Mouse (Mus musculus) heart, embryonic 14.5 days (tissue): Measurements from ENCODE around the gene Ubr1. TPM values are rescaled to one million over a fixed set of nuclear protein-coding genes. Genes with fewer than 3 reads are reported as not detected.
A peak's percentile ranks its signal among the peaks of the same experiment; 100 is the strongest.

Source experiments
- ATAC-seq: fragments of 200-750 bp; cut with Nextera tagmentation; 2 replicates; pipeline ENCODE4 v1.8.0; 2017; ENCODE audit warnings: low read depth, moderate TSS enrichment; ENCODE audit not compliant: insufficient number of reproducible peaks, insufficient read depth, low FRiP score
- H3K27ac ChIP-seq, 2 experiments: fragments of 200-500 bp in 1 of 2; fragments of 300-500 bp in 1 of 2; sonication (generic) in 1 of 2; replicated peaks in 1 of 2; 2 replicates each; pipeline ENCODE4 v1.5.1; 2012 to 2014; ENCODE audit warnings: low read depth in 2 of 2, low read length in 2 of 2, control low read depth in 1 of 2, mild to moderate bottlenecking in 1 of 2, mixed read lengths in 1 of 2; ENCODE audit not compliant: control insufficient read depth in 1 of 2, insufficient read depth in 1 of 2
- H3K27me3 ChIP-seq: fragments of 300-500 bp; sonication (generic); 2 replicates; pipeline ENCODE4 v1.6.1; 2014; ENCODE audit warnings: mild to moderate bottlenecking, low read length, control low read depth; ENCODE audit not compliant: control insufficient read depth, insufficient read depth
- H3K36me3 ChIP-seq: fragments of 300-500 bp; sonication (generic); 2 replicates; pipeline ENCODE4 v1.6.1; 2014; ENCODE audit warnings: mild to moderate bottlenecking, control low read depth, low read length, mixed read lengths; ENCODE audit not compliant: control insufficient read depth, insufficient read depth
- H3K4me1 ChIP-seq, 2 experiments: fragments of 200-500 bp in 1 of 2; fragments of 300-500 bp in 1 of 2; sonication (generic) in 1 of 2; 2 replicates each; pipeline ENCODE4 v1.6.1; 2012 to 2014; ENCODE audit warnings: low read length in 2 of 2, control low read depth in 1 of 2, mixed read lengths in 1 of 2; ENCODE audit not compliant: control insufficient read depth in 2 of 2, insufficient read depth in 2 of 2
- H3K4me2 ChIP-seq: fragments of 300-500 bp; sonication (generic); 2 replicates; pipeline ENCODE4 v1.6.1; 2014; ENCODE audit warnings: mild to moderate bottlenecking, low read length
- H3K4me3 ChIP-seq, 2 experiments: fragments of 200-500 bp in 1 of 2; fragments of 300-500 bp in 1 of 2; sonication (generic) in 1 of 2; 2 replicates each; pipeline ENCODE4 v1.5.1; 2012 to 2014; ENCODE audit warnings: low read length in 2 of 2, mild to moderate bottlenecking in 2 of 2, control low read depth in 1 of 2, low read depth in 1 of 2, moderate library complexity in 1 of 2; ENCODE audit not compliant: control insufficient read depth in 1 of 2, insufficient read depth in 1 of 2
- H3K9ac ChIP-seq: fragments of 300-500 bp; sonication (generic); 2 replicates; pipeline ENCODE4 v1.6.1; 2014; ENCODE audit warnings: mild to moderate bottlenecking, low read length
- H3K9me3 ChIP-seq: fragments of 300-500 bp; sonication (generic); 2 replicates; pipeline ENCODE4 v1.6.1; 2016; ENCODE audit warnings: low read length, control low read depth; ENCODE audit not compliant: control insufficient read depth
- WGBS: fragments of 180-500 bp; shearing (Covaris S2); extraction: QIAGEN DNeasy Blood & Tissue Kit; methylation state at CpG from one replicate; pipeline ENCODE4 v1.1.7; 2014; 5-methylcytosine and 5-hydroxymethylcytosine counted together
- polyA plus RNA-seq: library from polyadenylated mRNA; unstranded; fragments of >200 nt; fragmentation: Nextera tagmentation; extraction: Ambion mirVana; gene quantifications from 2 replicates; pipeline ENCODE4 v1.2.1, GENCODE M21; 2014

Ubr1 gene
- polyA plus RNA-seq, 1 experiment from 2014 or later, result 24.4 TPM

DNA sequence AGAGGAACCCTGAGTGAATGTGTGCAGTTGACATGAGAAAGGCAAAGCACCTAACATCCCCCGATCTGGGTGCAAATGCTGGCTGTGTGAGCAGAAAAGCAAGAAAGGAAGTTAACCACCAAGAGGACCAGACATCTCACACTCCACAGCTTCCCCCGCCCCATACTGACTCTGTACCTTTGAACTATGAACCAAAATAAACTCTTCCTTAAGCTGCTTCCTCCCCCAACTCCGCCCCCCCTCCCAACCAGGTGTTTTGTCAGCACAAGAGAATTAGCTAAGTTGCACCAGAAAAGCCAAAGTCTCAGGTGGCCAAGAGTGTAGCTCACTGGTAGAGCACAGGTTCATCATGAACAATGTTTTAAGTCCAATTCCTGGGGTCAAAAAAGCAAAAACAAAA lies 117.4 kb downstream of the Ubr1 start:
- no peak for ATAC-seq
- H3K4me1 ChIP-seq, result peaks cover 3 to 11% of the 10 kb centered on the region in 2 experiments; a peak in 2 of 4 replicates
- no peaks in the 10 kb centered on the region for H3K36me3 ChIP-seq
- no peak overlapping the region for H3K27ac ChIP-seq
- no peaks in the 10 kb centered on the region for H3K9me3 ChIP-seq
- WGBS, result 65% methylated on average over 3 of the region's 3 CpGs
- no peak overlapping the region for H3K4me2 ChIP-seq
- no peaks in the 10 kb centered on the region for H3K27me3 ChIP-seq
- no peak overlapping the region for H3K9ac ChIP-seq
- no peak overlapping the region for H3K4me3 ChIP-seq

DNA sequence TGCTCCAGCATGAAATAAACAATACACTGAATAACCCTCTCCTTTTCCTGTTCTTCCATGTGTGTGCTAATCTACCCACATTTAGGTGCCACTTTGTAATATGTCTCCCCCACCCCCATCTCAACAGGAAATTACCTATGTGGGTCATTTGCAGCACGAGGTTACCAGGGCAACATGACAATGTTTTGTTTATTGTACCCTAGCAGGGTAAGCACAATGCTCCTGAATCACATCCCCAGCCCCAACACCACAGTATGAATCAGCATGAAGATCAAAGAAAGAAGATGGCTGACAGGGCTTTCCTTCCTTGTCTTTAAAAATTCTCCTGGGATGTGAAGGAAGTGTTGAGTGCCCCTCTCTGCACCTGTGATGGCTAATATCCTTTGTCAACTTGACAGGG lies 117.9 kb downstream of the Ubr1 start:
- H3K36me3 ChIP-seq, result no peaks in the 10 kb centered on the region
- H3K27ac ChIP-seq, result no peak overlapping the region
- WGBS, result 29% methylated on average over 1 of the region's 1 CpGs
- peaks cover 3 to 13% of the 10 kb centered on the region in 2 experiments; a peak in 2 of 4 replicates for H3K4me1 ChIP-seq
- no peak overlapping the region for H3K4me3 ChIP-seq
- no peak for ATAC-seq
- no peak overlapping the region for H3K4me2 ChIP-seq
- H3K9me3 ChIP-seq, result no peaks in the 10 kb centered on the region
- no peak overlapping the region for H3K9ac ChIP-seq
- no peaks in the 10 kb centered on the region for H3K27me3 ChIP-seq

DNA sequence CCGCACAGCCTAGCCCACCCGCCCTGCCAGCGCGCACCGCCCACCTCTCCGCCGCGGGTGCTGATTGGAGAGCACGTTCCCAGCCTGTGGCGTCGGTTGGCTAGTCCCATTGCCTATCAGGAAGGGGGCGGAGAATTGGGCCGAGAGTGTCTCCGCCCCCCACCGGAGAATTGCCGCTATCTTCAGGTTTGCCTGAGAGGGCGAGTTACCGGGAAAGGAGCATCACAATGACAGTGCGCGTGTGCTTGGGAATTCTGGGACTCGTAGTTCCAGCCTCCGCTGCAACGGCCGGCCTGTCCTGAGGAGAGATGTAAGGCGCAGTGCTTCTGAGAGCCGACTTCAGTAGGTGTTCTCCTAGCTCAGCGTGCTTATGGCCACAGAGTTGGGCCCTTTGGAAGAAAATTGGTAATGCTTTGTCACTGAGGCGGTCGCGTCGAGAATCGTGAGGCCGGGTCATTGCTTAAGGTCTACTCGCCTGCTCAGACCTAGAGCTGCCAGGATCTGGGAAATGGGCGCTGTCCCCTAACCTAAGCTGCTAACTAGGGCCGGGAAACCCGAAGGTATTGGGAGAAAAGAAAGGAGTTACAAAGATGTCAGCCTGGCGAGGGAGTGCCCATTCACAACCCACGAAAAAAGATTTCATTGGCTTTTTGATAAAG lies 120.0 kb downstream of the Ubr1 start, which contains the start of gene Ttbk2:
Ttbk2 (minus strand) TSS at position 181 of the 659 bp plus-strand sequence.
- peak within 1 kb of the TSS; percentile 28 to 64 for H3K27ac ChIP-seq
- ATAC-seq, result peak; percentile 100
- no peaks in the 10 kb centered on the region for H3K36me3 ChIP-seq
- H3K4me2 ChIP-seq, result peak within 1 kb of the TSS; percentile 79
- no peaks in the 10 kb centered on the region for H3K9me3 ChIP-seq
- WGBS, result 1% methylated on average over 39 of the region's 39 CpGs
- H3K4me1 ChIP-seq, result peaks cover 3 to 13% of the 10 kb centered on the region in 2 experiments; a peak in 2 of 4 replicates
- H3K9ac ChIP-seq, result peak within 1 kb of the TSS; percentile 88
- H3K4me3 ChIP-seq, result peak within 1 kb of the TSS; percentile 81 to 87
- no peaks in the 10 kb centered on the region for H3K27me3 ChIP-seq

DNA sequence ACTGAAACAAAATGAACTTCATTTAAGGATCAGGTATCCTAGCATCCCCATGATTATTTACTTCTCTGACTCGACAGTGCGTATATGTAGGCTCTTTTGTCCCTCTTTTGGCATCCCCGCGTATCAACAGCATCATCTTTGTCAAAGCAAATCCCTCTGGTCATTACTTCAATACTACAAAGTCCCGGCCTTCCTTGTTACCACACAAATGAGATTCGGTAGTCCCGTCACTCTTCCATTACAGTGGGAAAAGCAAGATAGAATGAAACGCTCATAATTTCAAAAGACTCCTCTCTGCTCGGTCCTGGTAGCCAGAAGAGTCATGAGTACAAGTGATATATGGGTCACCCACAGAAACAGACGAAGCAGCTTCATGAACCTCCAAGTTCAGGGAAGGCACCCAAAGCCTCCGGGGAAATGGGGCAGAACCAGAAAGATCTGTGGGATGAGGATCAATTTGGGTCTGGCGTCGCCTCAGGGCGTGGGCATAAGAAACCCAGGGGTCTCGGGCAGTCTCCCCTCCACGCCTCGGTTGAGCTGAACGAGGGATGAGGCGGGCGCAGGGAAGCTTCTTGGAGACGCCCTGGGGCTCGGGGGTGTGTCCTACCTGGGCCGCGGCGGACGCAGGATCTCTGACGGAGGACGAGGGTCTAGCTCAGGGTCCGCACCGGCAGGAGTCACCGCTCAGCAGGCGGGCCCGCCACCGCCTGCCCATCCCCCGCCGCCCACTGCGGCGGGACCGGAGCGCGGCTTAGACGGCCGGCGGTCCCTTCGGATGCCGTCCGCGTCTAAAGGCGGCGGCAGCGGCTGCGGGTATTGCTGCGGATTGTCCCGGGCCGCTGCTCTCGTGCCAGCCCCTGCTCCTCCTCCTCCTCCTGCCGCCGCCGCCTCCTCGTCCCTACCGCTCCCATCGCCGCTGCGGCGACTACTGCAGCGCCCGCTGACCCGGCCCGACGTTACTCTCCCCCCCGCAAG lies 120.8 kb downstream of the Ubr1 start, which contains the start of gene Cdan1:
Cdan1 (minus strand) TSS at position 680 of the 975 bp plus-strand sequence.
- Histone ChIP-seq H3K4me1 (peaks cover 3 to 13% of the 10 kb centered on the region in 2 experiments; a peak in 2 of 4 replicates), H3K9me3 (no peaks in the 10 kb centered on the region), H3K4me3 (peak within 1 kb of the TSS; percentile 81 to 87), H3K9ac (peak within 1 kb of the TSS; percentile 88), H3K36me3 (no peaks in the 10 kb centered on the region), H3K4me2 (peak within 1 kb of the TSS; percentile 79), H3K27ac (peak within 1 kb of the TSS; percentile 28 to 64), H3K27me3 (no peaks in the 10 kb centered on the region)
- peak; percentile 67 for ATAC-seq
- under 1% methylated on average over 64 of the region's 71 CpGs for WGBS

DNA sequence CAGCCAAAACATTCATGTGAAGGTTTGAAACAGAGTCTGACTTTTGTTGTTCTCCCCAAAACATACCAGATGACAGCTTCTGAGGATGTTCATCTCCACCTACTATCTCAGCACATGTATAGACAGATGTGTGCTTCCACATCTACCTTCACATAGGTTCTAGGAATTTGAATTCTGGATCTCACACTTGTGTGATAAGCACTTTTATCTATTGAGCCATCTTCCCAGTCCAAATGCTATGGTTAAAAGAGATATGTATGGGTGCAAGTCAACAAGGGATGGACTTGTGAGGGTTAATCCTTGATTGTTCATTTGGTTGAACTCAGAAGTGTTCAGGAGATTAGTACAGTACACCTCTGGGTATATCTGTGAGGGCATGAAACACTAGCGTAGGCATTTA lies 125.2 kb downstream of the Ubr1 start:
- H3K9me3 ChIP-seq, result no peaks in the 10 kb centered on the region
- H3K4me1 ChIP-seq, result peaks cover 0 to 18% of the 10 kb centered on the region in 2 experiments; a peak in 2 of 4 replicates
- no peak overlapping the region for H3K4me2 ChIP-seq
- no peak overlapping the region for H3K4me3 ChIP-seq
- no peak for ATAC-seq
- H3K36me3 ChIP-seq, result no peaks in the 10 kb centered on the region
- H3K27me3 ChIP-seq, result no peaks in the 10 kb centered on the region
- H3K27ac ChIP-seq, result no peak overlapping the region
- WGBS, result 90% methylated on average over 1 of the region's 1 CpGs
- no peak overlapping the region for H3K9ac ChIP-seq

DNA sequence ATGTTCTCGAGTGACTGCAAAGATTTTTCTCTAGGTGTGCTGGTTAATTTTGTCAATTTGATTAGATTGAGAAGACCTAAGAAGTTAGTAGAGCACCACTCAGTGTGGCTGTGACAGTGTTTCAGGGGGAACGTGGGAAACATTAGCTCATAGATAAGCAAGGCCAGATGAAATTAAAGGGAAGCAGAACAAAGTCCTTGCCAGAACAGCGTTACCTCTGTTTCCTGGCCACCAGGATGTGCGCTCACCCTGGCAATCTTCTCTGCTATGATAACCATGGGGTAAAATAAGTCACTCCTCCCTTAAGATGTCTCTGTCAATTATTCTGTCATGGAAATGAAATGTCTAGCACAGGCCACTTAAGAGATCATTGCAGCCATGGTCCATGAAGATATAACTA lies 126.5 kb downstream of the Ubr1 start:
- H3K27ac ChIP-seq, result no peak overlapping the region
- no peaks in the 10 kb centered on the region for H3K27me3 ChIP-seq
- WGBS, result 43% methylated on average over 4 of the region's 4 CpGs

DNA sequence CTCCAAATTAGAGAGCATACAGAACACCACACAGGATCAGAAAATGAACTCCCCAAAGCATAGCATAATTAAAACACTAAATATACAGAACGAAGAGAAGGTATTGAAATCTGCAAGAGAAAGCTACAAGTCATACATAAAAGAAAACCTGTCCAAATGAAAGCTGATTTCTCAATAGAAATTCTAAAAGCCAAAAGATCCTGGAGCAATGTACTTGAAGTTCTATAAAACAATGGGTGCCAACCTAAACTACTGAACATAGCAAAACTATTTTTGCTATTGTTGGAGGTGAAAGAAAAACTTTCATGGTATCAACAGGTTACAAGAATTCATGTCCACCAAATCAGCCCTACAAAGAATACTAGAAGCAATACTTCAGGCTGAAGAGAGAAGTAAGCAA lies 129.3 kb downstream of the Ubr1 start:
- Histone ChIP-seq H3K9me3 (0 out of 2 replicates have a peak, but pooled peaks cover 5% of the 10 kb centered on the region), H3K4me3 (no peak overlapping the region), H3K4me1 (peaks cover 0 to 14% of the 10 kb centered on the region in 2 experiments; a peak in 2 of 4 replicates), H3K36me3 (no peaks in the 10 kb centered on the region; the same call in 1 of the 2 replicates), H3K27ac (no peak overlapping the region), H3K27me3 (no peaks in the 10 kb centered on the region), H3K4me2 (no peak overlapping the region), H3K9ac (no peak overlapping the region)
- no peak for ATAC-seq
- WGBS, result 100% methylated on average over 1 of the region's 1 CpGs

More for the DNA sequence above, 126.5 kb downstream of the Ubr1 start:
- no peak overlapping the region for H3K9ac ChIP-seq
- no peak overlapping the region for H3K4me3 ChIP-seq
- H3K36me3 ChIP-seq, result no peaks in the 10 kb centered on the region
- no peak for ATAC-seq
- H3K4me2 ChIP-seq, result no peak overlapping the region
- H3K9me3 ChIP-seq, result no peaks in the 10 kb centered on the region
- peaks cover 0 to 16% of the 10 kb centered on the region in 2 experiments; a peak in 2 of 4 replicates for H3K4me1 ChIP-seq
